9 mouse cellular contexts compared by ENCODE assay signal in genomic region chr19:30032206-30032605, GRCm38 (mm10). TPM values are rescaled to one million over a fixed set of nuclear protein-coding genes. Genes with fewer than 3 reads are reported as not detected.
DNase-seq lines count a peak whose midpoint lies in the region; ATAC-seq and TF ChIP-seq lines count a peak whose summit lies in the region.
"Had no signal": no experiment of that assay in that cellular context is flagged by ENCODE, and none has a peak within 500 bp of the region (broad histone marks: within the 10 kb centered on the region; RNA-seq: fewer than 3 reads in every experiment).

No protein-coding gene starts in this region.

- no peaks in the 10 kb centered on the region for H3K27me3 ChIP-seq in embryonic facial prominence, embryonic 12.5 days
- no peaks in the 10 kb centered on the region for H3K27me3 ChIP-seq in intestine, embryonic 16.5 days (replicated peaks; ENCODE audit: control insufficient read depth, insufficient read depth, low read length)
- H3K27me3 ChIP-seq in neural tube, embryonic 13.5 days, result no peaks in the 10 kb centered on the region

- H3K4me3 ChIP-seq in layer of hippocampus, adult 2 months, result peak overlapping the region; percentile 84
- H3K4me3 ChIP-seq in embryonic facial prominence, embryonic 12.5 days, result peak overlapping the region; percentile 96
- H3K4me3 ChIP-seq in intestine, embryonic 16.5 days (ENCODE audit: low read length), result peak overlapping the region; percentile 15
- H3K4me3 ChIP-seq in neural tube, embryonic 13.5 days, result peak overlapping the region; percentile 100

- ATAC-seq in embryonic facial prominence, embryonic 12.5 days (ENCODE audit: insufficient number of reproducible peaks, insufficient read depth, low FRiP score, low TSS enrichment), result no peak
- no peak for ATAC-seq in intestine, embryonic 16.5 days
- ATAC-seq in neural tube, embryonic 13.5 days (ENCODE audit: low read depth), result no peak
- ATAC-seq in granulocyte monocyte progenitor cell, adult 5-6 weeks (replicated peaks; ENCODE audit: poor library complexity, severe bottlenecking), result no peak

- intact Hi-C loops in left cerebral cortex, postnatal 4 days (cut with DNase I), result loop anchor here (5.0 kb wide), 1 partner anchor 95 kb away; no protein-coding TSS in a partner anchor

- peak overlapping the region; percentile 72 for H3K4me2 ChIP-seq in embryonic facial prominence, embryonic 12.5 days (replicated peaks)
- peak overlapping the region; percentile 85 for H3K4me2 ChIP-seq in intestine, embryonic 16.5 days (ENCODE audit: low read depth, low read length)
- H3K4me2 ChIP-seq in neural tube, embryonic 13.5 days, result peak overlapping the region; percentile 84

- peaks cover 23% of the 10 kb centered on the region for H3K4me1 ChIP-seq in embryonic facial prominence, embryonic 12.5 days
- peaks cover 27% of the 10 kb centered on the region for H3K4me1 ChIP-seq in intestine, embryonic 16.5 days (ENCODE audit: control insufficient read depth, insufficient read depth, low read length)
- H3K4me1 ChIP-seq in neural tube, embryonic 13.5 days (replicated peaks), result peaks cover 63% of the 10 kb centered on the region

- no peak overlapping the region for H3K27ac ChIP-seq in layer of hippocampus, adult 2 months
- H3K27ac ChIP-seq in embryonic facial prominence, embryonic 12.5 days, result no peak overlapping the region
- H3K27ac ChIP-seq in intestine, embryonic 16.5 days (ENCODE audit: low read length), result no peak overlapping the region
- H3K27ac ChIP-seq in neural tube, embryonic 13.5 days (replicated peaks), result no peak overlapping the region

- no peak for DNase-seq in layer of hippocampus, adult 2 months (ENCODE audit: low spot score in 2 of 2)
- no peak for DNase-seq in layer of hippocampus, postnatal 10 days (ENCODE audit: low spot score in 2 of 2)
- no peak for DNase-seq in left cerebral cortex, postnatal 4 days
- DNase-seq in cerebellum, postnatal 14 days, result no peak
- DNase-seq: adrenal gland, postnatal 25 days had no signal

- no peaks in the 10 kb centered on the region for H3K36me3 ChIP-seq in embryonic facial prominence, embryonic 12.5 days
- no peaks in the 10 kb centered on the region for H3K36me3 ChIP-seq in intestine, embryonic 16.5 days (ENCODE audit: control insufficient read depth, insufficient read depth, low read length)
- H3K36me3 ChIP-seq in neural tube, embryonic 13.5 days, result no peaks in the 10 kb centered on the region

- H3K9ac ChIP-seq in embryonic facial prominence, embryonic 12.5 days, result 0 out of 2 replicates have a peak overlapping the region, but pooled peaks have one; percentile 100
- no peak overlapping the region for H3K9ac ChIP-seq in intestine, embryonic 16.5 days (ENCODE audit: low read depth, low read length)
- H3K9ac ChIP-seq in neural tube, embryonic 13.5 days, result peak overlapping the region; percentile 100

- WGBS in embryonic facial prominence, embryonic 12.5 days, result 81% methylated on average over 3 of the region's 3 CpGs
- WGBS in intestine, embryonic 16.5 days, result 64% methylated on average over 3 of the region's 3 CpGs
- WGBS in neural tube, embryonic 13.5 days, result 34% methylated on average over 3 of the region's 3 CpGs

- TF ChIP-seq CTCF in layer of hippocampus, adult 2 months (conservative IDR thresholded peaks at IDR 0.05), result no peak

- H3K9me3 ChIP-seq in embryonic facial prominence, embryonic 12.5 days, result no peaks in the 10 kb centered on the region
- no peaks in the 10 kb centered on the region for H3K9me3 ChIP-seq in intestine, embryonic 16.5 days (ENCODE audit: control insufficient read depth, low read length)
- H3K9me3 ChIP-seq in neural tube, embryonic 13.5 days, result no peaks in the 10 kb centered on the region

RNA-seq across cellular contexts. Expression of gene Uhrf2, which starts 1.9 kb away (rescaled TPM):
- total RNA-seq in layer of hippocampus, adult 2 months (2021), result 10 to 100 TPM; 63.5 to 69.5 TPM
- 10 to 100 TPM; 49.9 to 50.2 TPM for total RNA-seq in layer of hippocampus, postnatal 10 days (2021)
- polyA plus RNA-seq in embryonic facial prominence, embryonic 12.5 days (2016; fragmentation: Nextera tagmentation; extraction: Ambion mirVana), result 100.0 and 102 TPM in 2 replicates
- 39.4 and 43.2 TPM in 2 replicates for polyA plus RNA-seq in intestine, embryonic 16.5 days (2015; fragmentation: Nextera tagmentation; extraction: Ambion mirVana)
- 57.3 and 59.8 TPM in 2 replicates for polyA plus RNA-seq in neural tube, embryonic 13.5 days (2015; fragmentation: Nextera tagmentation; extraction: Ambion mirVana)
- 10 to 100 TPM; 66.5 to 71.3 TPM for total RNA-seq in left cerebral cortex, postnatal 4 days (2021)
- total RNA-seq in granulocyte monocyte progenitor cell, adult 5-6 weeks (2014; fragmentation: Nextera tagmentation), result 72.0 and 99.0 TPM in 2 replicates
- total RNA-seq in granulocyte monocyte progenitor cell, adult 5-6 weeks (2017), result 53.7 and 72.7 TPM in 2 replicates

RNA-seq across cellular contexts. Expression of gene Trpd52l3, which starts 28.6 kb away (rescaled TPM):
- total RNA-seq in layer of hippocampus, adult 2 months (2021), result not detected
- not detected for total RNA-seq in layer of hippocampus, postnatal 10 days (2021)
- polyA plus RNA-seq in embryonic facial prominence, embryonic 12.5 days (2016; fragmentation: Nextera tagmentation; extraction: Ambion mirVana), result not detected in 2 replicates
- polyA plus RNA-seq in intestine, embryonic 16.5 days (2015; fragmentation: Nextera tagmentation; extraction: Ambion mirVana), result not detected in 2 replicates
- not detected in 2 replicates for polyA plus RNA-seq in neural tube, embryonic 13.5 days (2015; fragmentation: Nextera tagmentation; extraction: Ambion mirVana)
- not detected for total RNA-seq in left cerebral cortex, postnatal 4 days (2021)
- total RNA-seq in granulocyte monocyte progenitor cell, adult 5-6 weeks (2014; fragmentation: Nextera tagmentation), result not detected in 2 replicates
- total RNA-seq in granulocyte monocyte progenitor cell, adult 5-6 weeks (2017), result not detected in 2 replicates
- total RNA-seq: adrenal gland, postnatal 25 days had no signal

Comparison
In these comparisons a context has a peak if more than half of its experiments do, and no peak if none do; other contexts are left out.
1. H3K4me3 ChIP-seq: peak in every context shown above with its lines; median percentile 100 in neural tube, embryonic 13.5 days; 96 in embryonic facial prominence, embryonic 12.5 days; 84 in layer of hippocampus, adult 2 months; 15 in intestine, embryonic 16.5 days.